Mouse (Mus musculus) heart, adult 8-10 months (tissue): ENCODE measurements around the gene Slc7a3. TPM values are rescaled to one million over a fixed set of nuclear protein-coding genes. Genes with fewer than 3 reads are reported as not detected.
"Not testable (repeated sequence)": the region's sequence is repeated elsewhere in the genome, so short reads cannot be mapped to it uniquely, and the experiment has no call there.

Source experiments
- DNase-seq: peaks from one replicate; pipeline ENCODE4 v3.0.0; 2022; ENCODE audit warnings: low spot score
- total RNA-seq, 4 experiments: library from RNA; stranded (reverse); gene quantifications; 2 replicates each; pipeline ENCODE4 v1.2.4; 2022

Gene Slc7a3
- under 1 TPM in 2 of 4 experiments, not detected in 2; 0.14 to 0.19 TPM for total RNA-seq

DNA sequence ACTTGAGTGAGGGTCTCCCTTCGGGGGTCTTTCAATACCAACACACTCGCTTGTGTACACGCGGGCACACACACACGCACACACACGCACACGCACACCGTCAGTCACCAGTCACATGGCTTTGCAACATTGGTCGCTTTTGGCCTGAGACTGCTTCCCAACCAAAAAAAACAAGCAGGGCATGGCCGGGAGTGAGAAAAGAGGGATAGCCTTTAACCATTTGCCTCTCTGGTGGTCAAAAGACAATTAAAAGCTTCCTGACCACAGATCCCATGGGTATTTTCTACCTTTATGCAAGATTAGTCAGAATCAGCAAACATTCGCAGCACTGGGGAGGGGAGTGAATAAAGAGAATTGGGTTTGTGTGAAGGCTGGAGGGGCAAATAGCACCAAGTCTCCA lies at the start of gene Slc7a3:
Slc7a3 (minus strand) TSS at position 101 of the 400 bp plus-strand sequence.
- DNase-seq: no peak

DNA sequence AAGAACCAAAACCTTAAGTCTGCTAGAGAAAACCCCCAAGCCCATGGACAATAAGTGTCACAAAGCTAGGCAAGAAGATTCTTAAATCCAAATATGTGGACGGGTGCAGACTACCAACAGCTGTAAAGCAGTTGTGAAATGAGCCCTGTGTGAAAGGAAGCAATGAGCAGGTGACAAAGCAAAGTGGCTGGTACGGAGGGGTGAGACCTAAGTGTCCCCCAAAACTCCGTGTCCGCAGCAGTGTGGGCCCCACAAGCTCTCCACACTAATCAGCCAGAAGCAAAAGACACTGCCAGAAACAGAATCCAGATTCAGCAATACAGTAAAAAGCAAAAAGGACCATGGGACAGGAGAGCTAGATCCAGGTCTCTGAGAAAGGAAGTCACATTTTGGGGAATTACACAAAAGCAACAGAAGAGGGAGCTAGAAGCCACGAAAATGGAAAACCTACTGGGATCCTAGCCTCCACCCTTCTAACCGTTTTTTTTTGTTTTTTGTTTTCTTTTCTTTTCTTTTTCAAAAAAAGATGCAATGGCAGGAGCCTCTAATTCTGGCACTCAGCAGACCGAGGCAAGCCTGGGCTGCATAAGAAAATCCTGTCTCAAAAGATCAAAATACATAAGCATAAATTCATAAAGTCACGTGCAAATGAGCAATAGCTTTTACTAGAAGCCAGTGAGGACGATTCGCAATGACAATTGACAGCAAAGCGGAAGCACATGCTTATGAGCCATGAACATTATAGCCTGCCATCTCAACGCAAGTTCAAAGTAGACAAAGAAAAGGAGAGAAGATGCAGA lies 46.4 kb upstream of the Slc7a3 start:
- DNase-seq: peak; percentile 41

DNA sequence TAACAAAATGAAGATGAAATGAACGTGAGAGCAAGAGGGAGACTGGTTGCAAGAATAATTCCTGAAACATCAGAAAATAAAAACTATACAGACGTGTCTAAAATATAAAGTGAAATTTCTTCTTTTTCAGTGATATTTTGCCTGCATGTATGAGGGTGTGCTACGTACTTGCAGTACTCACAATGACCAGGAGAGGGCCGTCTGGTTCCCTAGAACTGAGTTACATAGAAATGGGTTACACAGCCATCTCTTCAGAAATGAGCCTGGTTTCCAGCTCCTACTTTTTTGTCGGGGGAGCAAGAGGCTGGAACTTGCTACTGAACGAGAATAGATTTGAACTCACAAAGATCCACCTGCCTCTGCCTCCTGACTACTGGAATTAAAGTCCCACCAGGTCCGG lies 45.2 kb upstream of the Slc7a3 start:
- DNase-seq: peak; percentile 51

DNA sequence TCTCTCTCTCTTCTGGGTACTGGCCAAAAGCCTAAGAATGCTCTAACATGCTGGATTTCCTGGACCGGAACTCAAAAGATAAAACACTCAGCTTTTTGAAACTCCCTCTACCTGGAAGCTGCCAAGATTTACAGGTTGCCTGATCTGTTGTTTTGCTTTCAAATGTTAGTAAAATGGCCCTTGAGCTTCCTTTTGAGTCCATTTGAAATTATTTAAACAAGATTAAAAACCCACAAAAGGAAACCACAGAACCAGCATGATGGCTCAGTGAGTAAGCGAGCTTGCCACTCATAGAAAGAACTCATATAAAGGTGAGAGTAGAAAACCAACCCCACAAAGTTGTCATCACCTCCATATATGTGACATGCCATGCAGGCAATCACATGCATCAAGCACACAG lies 42.7 kb upstream of the Slc7a3 start:
- no peak for DNase-seq

DNA sequence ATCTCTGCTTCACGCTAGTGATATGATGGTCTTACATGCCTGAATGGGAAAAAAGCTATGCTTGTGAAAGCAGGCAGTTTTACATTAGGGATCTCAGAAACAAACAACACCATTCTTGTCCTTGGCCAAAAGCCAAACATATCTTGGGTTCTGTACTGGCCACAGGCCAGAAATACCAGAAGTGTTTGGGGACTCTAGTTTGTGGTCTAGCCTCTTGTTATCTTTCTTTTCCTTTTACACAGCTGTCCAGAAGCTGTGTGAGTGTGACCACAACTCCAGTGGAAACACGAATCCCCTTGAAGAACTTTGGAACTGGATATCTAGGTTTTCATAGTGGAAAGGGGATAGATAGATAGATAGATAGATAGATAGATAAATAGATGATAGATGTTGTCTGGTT lies 41.2 kb upstream of the Slc7a3 start:
- DNase-seq: peak; percentile 14

DNA sequence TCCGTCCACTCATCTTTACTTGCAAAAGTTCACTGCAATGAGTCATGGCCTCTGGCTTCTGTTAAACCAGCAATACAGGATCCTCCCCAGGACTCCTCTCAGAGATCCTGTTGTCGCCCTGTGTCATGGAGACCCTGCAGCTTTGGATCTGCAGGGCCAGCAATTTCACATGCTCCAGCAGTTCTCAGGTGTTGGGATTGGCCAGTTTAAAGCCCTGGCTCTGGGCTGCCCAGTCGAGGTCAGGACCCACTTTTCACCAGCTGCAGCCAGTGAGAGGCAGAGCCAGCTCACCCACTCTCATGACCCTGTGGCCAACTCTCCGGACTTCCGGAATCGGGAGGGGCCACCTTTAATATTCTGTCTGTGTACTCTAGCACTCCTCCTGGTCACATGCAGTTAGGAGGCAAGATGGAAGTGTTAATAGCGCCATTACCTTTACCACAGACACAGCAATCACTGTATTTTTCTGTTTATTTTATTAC lies 40.7 kb upstream of the Slc7a3 start:
- DNase-seq: peak; percentile 2

DNA sequence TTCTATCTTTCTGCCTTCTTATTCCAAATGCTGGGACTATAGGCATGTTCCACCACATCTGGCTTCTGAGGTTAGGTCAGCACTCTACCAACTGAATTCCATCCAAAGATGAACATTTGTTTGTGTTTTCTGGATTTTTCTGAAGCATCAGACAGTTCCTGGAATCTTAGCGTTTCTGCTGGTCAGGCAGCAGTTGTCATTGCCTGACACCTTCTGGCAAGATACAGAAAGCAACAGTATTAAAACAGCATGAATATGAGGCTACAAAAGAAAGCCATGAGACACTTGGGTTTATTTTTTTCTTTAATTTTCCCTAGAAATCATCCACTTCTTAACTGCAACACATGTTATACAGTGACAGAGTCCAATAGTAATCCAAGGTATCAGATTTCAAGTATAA lies 34.7 kb upstream of the Slc7a3 start:
- no peak for DNase-seq

DNA sequence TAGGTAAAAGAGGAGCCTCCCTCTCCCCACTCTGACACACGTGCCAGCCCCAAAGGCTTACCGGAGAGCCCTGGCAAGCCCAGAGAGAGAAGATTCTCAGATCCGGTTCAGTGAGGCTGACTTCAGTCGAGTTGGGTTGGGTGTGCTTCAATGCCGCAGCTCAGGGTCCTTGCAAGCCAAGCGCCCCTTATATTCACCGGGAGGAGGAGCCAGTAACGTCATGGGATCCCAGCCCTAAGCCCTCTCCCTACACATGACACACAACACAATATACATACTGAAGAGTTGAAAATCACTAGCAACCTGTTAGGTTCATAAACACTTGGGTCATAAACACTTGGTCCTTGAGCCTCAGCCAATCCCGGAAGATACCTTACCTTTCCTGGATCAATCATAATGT lies 609 bp downstream of the Slc7a3 start:
- not testable (repeated sequence) for DNase-seq

DNA sequence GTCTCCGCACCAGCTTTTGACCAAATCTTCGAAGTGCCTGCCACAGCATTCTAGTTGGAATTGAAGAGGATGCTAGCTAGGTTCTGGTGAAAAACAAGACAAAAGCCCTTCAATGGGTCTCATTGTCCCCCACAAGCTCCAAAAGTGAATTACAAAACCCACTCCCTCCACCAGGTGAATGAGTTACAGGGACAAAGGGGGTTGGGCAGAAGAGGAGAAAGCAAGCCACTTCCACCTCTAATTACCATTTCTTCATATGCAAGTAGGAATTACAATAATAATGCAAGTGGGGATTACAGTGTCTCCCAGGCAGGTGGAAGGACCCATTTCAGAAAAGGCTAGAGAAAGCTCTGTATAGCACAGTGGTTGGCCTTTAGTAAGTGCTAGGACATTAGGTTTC lies 1.6 kb downstream of the Slc7a3 start:
- no peak for DNase-seq

DNA sequence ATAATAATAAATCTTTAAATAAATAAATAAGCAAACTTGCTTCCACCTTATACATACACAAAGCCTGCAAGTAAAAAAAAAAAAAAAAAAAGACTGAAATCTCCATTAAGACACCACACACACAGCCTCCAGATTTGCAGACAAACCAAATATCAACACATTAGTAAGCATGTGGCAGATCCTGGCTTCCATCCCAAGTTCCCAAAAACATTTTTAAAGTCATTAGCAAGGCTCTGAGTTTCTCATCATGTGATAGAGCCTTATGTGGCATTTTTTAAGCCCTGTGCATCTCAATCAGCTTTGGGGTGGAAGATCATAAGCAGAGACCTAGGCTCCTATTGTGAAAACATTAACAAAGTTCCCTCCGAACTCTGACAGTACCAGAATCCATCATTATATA lies 20.6 kb downstream of the Slc7a3 start:
- DNase-seq: no peak

DNA sequence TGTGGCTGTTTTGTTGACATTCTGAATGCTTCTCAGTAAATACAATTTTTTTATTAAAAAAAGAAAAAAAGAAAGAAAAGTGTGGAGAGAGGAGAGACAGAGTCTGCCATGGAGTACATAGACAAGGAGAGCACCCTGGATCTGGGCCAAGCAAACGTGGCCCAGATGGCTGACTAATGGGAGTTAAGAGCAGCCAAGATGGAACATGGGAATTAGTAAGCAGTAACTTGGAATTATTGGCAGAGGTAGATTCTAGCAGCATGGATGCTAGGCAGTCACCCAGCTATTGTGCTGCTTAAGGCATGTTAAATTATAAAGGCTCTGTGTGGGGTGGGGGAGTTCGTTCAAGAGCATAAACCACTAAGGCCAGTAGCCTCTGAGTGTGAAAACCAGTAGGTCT lies 22.3 kb downstream of the Slc7a3 start:
- no peak for DNase-seq

DNA sequence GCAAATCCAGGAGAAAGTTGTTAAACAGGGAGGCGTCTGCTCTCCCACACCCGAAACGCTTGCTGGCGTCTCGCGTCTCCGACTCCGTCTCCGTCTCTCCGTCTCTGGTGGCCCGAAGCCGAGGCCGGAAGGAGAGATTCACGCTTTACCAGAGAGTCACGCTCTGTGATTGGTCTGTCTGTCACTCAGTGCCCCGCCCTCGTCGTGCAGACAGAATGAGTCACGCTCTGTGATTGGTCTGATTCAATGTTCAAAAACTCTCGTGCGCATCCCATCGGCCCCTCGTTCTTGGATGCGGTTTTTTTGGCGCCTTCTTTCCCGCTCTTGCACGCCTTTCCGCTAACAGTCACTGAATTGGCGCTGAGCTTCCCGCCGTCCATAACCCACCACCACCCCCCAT lies 26.3 kb downstream of the Slc7a3 start, which contains the start of gene Tex11:
Tex11 (minus strand) TSS at position 127 of the 400 bp plus-strand sequence.
- no peak for DNase-seq

Other genes with a start within 250 kb of the Slc7a3 start
- under 1 TPM in 3 of 4 experiments, not detected in 1; 0.16 to 0.22 (median 0.22) TPM for gene Tex11, start 26.4 kb downstream of the Slc7a3 start, total RNA-seq
- gene Snx12, start 136.5 kb upstream of the Slc7a3 start, total RNA-seq: 10 to 100 TPM; 35.3 to 41.2 (median 38.4) TPM
- gene Foxo4, start 168.5 kb upstream of the Slc7a3 start, total RNA-seq: 10 to 100 TPM; 59.7 to 68.9 (median 64.1) TPM
- gene Gm614, start 178.0 kb upstream of the Slc7a3 start, total RNA-seq: not detected
- gene Il2rg, start 182.2 kb upstream of the Slc7a3 start, total RNA-seq: 10 to 100 TPM in 2 of 4 experiments, 1 to 10 TPM in 2; 7.0 to 10.2 (median 9.4) TPM
- not detected for gene Gm20489, start 183.0 kb upstream of the Slc7a3 start, total RNA-seq
- gene Med12, start 188.0 kb upstream of the Slc7a3 start, total RNA-seq: 10 to 100 TPM; 15.7 to 20.3 (median 19.5) TPM
- 1 to 10 TPM in 1 of 4 experiments, under 1 TPM in 3; 0.34 to 1.2 (median 0.78) TPM for gene Nlgn3, start 213.1 kb upstream of the Slc7a3 start, total RNA-seq